Mouse (Mus musculus) liver, adult (tissue): ENCODE data around the gene Fbxo24.

Source experiments
- GATA4 ChIP-seq: IDR thresholded peaks from 2 replicates; pipeline ENCODE4 v1.6.1; 2014; ENCODE audit warnings: mild to moderate bottlenecking, low read length; ENCODE audit not compliant: insufficient replicate concordance

The Fbxo24 gene

DNA sequence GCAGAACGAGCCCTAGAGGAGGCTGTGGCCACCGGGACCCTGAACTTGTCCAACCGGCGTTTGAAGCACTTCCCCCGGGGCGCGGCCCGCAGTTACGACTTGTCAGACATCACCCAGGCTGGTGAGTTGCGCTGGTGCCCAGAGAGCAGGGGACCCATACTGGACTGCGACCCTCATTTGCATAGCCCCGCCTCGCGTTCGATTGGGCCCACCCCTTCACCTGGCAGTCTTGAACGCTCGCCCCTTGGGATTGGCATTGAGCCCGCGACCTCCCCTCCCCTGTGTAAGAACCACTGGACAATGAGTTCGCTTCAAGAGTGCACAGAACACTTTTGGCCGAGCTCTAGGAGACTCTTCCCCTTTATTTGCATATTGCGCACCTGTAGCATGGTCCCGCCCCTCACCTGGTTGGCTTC, 512 bp upstream of the Fbxo24 start:
- no peak for TF ChIP-seq GATA4

DNA sequence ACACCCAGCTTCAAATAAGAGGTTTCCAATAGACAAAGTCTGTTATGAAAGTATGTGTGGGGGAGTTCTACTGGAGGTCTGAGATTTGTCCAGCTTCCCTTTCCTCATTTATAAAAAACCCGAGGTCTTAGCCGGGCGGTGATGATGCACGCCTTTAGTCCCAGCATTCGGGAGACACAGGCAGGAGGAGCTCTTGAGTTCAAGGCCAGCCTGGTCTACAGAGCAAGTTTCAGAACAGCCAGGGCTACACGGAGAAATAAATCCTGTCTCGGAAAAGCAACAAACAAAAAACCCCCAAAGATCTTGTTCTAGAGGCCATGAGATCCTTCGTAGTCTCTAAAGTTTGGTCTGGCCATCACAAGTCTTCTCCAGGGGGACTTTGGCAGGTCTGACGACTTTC, 811 bp downstream of the Fbxo24 start:
- TF ChIP-seq GATA4: no peak

DNA sequence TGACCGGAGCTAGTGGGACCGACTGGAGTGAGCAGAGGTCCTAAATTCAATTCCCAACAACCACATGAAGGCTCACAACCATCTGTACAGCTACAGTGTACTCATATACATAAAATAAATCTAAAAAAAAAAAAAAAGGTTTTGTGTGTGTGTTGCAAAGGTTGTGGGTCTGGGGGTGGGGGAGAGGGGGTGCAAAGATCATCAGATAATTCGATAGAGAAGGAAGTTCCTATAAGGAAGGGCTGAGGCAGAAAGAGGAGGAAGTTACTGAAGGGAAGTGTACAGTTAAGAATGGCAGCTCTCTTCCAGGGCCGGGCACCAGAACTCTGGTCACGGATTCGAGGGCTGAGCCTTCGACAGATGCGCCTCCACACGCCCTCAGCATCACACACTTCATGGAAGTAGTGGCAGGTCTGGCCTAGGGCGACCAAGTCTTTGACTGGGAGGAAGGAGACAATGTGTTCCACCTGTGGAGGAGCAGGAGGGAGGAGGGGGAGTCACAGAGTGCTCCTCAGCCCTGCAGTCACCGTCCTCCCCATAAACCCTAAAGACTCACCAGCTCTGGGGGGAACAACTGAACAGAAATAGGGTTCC, 4.8 kb downstream of the Fbxo24 start:
- no peak for TF ChIP-seq GATA4

DNA sequence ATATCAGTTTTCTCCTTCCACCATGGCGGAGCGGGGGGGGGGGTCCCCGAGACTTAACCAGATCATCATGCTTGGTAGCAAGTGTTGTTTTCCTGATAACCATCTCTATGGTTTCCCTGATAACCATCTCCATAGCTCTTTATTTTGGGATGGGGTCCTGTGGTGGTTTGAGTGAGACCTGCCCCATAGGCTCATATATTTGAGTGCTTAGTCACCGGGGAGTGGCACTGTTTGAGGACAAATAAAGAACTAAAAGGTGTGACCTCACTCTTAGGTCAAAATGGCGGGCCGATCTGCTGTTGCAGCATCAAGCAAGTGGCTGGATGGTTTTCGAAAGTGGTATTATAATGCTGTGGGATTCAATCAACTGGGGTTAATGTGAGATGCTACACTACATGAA, 13.5 kb downstream of the Fbxo24 start:
- no peak for TF ChIP-seq GATA4

DNA sequence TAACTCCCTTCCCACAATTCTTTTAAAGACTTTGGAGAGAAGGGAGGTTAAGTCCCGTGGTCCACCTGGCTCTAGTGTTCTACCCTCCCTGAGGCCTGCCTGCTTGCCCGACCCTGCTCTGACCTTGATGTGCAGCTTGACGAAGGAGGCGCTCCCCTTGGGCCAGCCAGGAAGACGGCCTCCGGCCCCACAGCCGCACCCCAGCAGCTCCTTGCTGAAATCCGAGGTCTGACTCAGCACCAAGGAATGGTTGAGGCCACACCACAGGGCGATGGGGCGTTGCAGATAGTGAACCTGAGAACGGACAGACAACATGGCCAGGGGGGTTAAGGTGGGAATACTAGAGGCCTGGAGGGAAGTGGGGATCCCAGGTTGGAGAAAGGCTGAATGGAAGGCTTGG, 15.3 kb downstream of the Fbxo24 start, which contains the start of gene Pcolce:
Gene Pcolce (minus strand): TSS at position 235 of the 400 bp plus-strand sequence.
- no peak for TF ChIP-seq GATA4

DNA sequence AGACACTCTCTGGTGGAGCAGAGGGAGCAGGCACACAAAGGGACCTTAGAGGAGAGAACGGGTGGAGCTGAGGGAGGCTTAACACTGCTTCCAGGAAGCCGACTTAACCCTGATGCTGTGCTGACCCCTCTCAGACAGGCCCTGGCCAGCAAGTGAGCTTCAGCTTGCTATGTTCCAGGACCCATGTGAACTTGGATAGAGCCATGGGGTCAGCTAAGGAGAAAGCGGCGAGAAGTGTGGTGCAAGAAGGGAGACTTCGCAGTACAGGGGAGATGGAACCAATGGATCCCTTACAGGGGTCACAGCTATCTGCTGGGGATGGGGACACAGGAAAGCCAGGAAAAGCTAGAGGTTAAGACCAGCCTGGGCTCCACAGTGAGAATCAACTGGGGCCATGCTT, 15.7 kb downstream of the Fbxo24 start:
- no peak for TF ChIP-seq GATA4

DNA sequence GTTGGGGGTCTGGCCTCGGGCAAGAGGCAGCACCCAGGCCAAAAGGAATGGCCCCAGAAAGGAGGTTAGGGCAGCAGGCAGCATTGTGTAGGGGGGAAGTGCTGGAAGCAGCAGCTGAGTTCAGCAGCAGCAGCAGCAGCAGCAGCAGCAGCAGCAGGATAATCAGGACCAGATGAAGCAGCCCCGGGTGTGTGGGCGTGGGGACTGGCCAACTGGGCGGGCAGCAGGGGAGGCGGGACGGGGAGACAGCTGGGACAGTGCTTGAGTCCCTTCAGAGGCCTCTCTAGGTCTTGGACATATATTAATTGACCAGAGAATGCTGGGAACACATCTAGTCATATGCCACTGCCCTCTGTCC, 17.6 kb downstream of the Fbxo24 start:
- no peak for TF ChIP-seq GATA4

DNA sequence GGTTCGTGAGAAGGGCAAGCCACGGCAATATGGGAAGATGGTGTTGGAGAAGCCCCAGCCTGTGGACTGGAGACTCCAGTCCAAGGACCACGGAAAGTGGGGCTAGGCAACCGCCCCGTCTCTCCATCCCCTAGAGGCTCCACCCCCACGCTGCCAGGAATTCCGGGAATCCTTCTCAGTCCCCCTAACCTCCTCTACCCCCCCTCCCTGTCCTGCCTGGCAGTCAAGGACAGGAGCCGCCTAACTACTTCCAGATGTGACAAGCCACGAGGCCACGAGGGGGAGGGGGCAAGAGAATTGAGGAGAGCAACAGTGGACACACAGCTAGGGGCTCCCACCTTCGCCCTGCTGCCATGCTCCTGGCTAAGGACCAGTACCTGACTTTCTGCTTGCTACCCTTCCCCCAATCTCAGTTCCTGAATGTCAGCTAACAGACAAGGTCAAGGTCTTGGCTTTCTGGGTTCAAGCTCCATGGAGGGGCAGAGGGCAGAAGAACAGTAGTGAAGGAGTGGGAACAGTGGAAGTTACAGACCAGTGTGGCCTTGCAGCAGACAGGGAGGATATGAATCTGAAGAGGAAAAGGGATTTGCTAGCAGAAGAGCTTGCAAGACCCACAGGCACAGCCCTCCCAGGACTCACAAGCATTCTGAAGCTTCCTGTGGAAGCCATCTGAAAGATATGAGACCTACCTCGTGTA, 18.1 kb downstream of the Fbxo24 start:
- TF ChIP-seq GATA4: no peak

DNA sequence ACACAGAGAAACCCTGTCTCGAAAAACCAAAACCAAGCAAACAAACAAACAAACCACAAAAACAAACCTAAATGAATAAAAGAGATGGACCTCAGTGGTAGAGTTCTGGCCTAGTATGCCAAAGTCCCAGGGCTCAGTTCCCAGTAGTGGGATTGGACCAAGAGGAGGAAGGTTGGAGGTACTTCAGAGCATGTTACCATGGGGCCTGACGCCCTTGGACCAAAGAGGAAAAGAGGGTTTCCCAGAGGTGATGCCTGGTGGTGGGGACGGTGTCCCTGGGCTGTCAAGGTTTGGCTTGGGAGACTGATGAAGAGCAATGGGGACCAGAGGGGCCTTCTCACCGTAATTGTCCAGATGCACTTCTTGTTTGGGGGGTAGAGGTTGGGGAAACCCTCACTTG, 18.7 kb downstream of the Fbxo24 start:
- TF ChIP-seq GATA4: no peak

DNA sequence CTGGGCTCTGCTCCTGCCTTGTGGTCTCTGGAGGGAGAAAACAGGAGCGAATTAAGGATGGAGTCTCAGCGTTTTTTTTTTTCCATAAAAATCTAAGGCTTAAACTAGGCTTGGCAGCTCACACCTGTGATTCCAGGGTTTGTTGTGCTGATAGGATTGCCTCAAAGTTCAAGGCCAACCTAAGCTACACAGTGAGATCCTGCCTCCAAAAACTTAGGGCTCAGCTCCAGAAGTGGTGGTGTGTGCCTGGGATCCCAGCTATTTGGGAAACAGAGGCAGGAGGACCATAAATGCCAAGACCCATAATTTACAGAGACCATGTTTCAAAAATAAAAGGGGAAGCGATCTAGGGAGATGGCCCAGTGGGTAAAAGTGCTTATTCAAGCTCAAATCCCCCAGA, 19.5 kb downstream of the Fbxo24 start:
- TF ChIP-seq GATA4: no peak

DNA sequence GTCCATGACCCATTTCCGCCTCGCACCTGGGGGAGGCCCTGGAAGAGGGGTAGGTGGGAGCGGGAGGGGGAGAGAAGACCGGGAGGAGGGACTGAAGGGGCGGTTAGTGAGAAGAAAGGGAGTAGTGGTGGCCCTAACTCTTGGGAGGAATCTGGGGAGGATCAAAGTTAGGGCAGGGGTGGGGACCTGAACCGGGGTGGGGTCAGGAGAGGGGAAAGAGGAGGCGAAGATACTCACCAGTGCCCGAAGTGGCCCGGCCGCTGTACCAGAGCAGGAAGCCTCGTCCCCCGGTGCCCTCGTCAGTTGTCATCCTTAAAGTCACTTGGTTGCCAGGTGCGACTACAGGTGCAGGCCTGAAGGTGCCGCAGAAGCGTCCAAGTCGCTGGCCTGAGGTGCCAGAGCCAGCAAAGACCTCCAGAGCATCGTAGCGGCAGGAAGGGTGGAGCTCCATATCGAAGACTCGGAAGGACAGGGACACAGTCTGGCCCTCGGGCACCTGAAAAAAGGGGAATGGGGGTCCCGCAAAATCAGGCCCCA, 20.1 kb downstream of the Fbxo24 start:
- TF ChIP-seq GATA4: no peak

DNA sequence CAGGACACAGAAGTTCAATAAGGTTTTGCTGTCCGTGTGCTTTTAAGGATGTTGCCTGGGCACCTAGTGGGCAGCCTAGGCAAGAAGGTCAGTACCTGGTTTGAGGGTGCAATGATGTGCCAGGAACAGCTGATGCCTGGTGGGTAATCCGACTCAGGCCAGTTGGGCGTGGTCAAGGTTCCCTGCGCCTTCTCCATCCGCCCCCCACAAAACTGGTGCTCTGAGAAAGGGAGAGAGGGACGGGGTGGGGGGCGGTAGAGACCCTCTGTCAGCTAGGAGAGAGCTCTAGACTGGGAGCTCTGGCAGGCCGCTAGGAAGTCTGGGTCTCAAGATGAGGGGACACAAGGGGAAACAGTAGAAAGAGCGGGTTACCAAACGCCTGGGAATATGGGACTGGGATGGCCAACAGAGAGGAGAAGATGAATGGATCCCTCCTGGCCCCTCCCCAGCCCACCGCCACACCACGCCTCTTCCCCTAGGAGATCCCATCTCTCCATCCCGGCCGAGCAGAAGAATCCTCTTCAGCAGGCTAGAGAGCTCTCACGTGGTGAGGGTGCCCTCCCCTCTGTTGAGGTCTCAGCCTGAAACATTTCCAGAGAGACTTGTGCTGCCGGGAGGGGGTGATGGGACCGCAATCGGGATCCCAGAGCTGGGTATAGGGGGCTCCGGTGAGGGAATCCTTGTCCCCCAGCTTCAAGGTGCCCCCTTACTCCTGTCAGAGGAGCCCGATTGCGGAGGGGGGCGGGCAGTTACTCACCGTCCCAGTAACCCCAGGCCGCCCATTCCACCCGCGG, 20.7 kb downstream of the Fbxo24 start:
- TF ChIP-seq GATA4: no peak

DNA sequence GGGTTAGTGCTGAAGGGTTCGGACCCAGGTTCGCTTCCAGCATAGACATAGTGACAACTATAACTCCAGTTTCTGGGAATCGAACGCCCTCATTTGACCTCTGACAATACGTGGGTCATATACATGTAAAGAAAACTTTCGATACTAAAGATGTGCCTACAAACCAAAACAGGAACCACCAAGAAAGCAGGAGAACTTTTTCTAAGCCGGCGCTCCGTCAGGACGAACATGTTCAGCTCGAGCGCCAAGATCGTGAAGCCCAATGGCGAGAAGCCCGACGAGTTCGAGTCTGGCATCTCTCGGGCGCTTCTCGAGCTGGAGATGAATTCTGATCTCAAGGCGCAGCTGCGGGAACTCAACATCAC, 27.5 kb downstream of the Fbxo24 start:
- TF ChIP-seq GATA4: no peak

DNA sequence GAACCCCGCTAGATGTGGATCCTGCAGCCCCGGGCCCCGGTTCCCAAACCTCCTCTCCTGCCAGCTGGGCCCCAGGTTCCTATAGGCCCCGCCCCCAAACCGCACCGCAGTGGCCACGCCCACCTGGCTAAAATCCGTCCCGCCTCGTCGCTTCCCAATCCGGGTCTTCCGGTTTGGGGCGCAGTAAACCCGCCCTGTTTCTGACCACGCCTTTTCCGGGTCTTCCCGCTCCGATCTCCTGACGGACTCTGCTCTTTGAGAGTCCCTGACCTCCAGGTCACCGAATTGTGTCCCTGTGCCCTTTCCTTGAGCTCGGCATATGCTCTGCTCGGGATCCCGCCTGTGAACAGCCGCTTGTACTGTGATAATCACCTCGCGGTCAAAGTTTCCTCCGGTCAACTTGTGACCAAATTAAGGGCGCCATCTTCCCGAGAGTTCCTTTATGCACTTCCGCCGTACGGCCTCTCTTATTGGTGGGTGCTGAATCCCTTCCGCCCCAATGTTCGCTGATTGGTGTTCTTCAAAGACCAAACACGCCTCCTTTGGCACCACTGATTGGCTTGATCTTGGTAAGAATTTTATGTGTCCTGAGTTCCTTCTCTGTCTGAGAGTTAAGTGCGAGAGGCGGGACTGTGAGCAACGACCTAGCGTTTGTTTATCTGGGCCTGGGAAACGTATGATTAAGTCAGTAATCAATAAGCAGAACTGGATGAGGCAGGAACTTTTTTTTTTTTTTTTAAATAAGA, 28.0 kb downstream of the Fbxo24 start, which contains the start of gene Mospd3:
Gene Mospd3 (minus strand): TSS at position 440 of the 746 bp plus-strand sequence.
- TF ChIP-seq GATA4: no peak

DNA sequence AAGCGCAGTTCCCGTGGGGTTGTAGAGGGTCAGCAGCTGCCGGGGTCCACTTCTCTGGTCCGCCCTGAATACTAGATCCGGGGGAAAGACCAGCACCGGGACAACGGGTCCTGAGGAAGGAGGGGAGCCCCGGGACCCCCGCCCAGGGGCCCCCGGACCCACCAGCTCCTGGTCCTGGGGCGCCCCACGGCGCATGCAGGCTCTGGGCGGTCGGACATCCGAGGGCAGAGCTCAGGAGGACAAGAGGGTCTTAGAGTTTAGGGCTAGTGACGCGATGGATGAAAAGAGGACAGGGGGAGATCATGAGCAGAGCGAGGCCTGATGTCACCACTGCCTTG, 28.6 kb downstream of the Fbxo24 start:
- TF ChIP-seq GATA4: no peak

DNA sequence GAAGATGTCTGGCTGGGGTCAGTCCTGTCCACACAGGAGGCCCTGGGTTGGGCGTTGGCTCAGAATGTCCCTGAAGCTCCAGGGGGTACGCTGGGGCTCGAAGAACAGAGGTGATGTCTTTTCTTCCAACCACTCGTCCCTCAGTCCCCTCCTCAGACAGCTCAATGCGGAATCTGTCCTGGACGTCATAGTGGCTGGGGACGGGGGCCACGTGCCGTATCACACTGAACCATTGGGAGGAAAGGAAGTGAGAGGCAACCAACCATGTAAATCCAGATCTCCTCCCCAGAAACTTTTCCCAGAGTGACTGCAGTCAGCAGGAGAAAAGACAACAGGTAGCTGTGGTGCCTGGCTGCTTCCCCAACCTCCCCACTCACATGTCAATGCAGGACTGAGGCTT, 29.2 kb downstream of the Fbxo24 start:
- TF ChIP-seq GATA4: no peak
